Mouse (Mus musculus): ENCODE measurements around the gene Nup50.

DNA sequence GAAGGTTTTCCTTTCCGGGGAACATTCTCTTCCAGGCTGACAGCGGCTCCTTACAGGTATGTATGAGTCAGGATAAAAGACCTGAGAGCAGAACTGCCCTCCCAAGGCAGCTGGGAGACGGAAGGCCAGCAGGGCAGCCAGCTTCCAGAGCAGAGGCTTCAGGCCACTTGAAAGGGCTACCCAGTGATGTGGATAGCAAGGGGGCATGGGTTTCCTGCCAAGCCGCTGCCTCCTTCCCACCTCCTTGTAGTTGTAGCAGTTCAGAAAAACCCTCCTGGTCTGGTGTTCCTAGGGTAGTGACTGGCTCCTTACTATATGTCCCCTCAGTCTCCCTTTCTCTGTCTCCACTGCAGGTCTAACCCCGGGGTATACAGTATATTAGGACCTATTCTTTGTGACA lies 21.1 kb downstream of the Nup50 start:
- no peak for TF ChIP-seq CTCF (IDR thresholded peaks at IDR 0.05; ENCODE audit: control insufficient read depth, insufficient read depth, insufficient replicate concordance, low read depth, low read length)
- no peak for TF ChIP-seq POLR2A (IDR thresholded peaks at IDR 0.05; ENCODE audit: control insufficient read depth, low read depth, low read length)
